Mouse (Mus musculus): ENCODE results near the gene C2cd4b. TPM values are rescaled to one million over a fixed set of nuclear protein-coding genes. Genes with fewer than 3 reads are reported as not detected.

C2cd4b gene
- polyA plus RNA-seq, 1 experiment from 2014 or later, result 3.8 TPM

DNA sequence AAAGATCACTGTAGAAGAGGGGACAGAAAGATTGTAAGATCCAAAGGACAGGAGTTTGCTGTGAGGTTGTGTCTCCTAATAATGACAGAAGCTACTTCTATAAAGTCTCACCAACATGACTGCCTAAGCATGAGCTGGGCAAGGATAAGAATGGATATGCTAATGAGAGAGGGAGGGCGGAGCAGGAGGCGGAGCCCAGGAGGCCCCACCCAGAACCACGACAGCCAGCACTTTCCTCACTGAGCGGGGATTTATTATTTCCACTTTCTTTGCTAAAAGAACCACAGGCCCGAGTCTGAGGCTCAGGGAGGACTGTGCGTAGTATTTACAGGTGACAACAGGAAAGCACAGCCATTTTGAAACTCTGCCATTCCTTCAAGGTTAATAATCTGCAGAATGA, 28.4 kb downstream of the C2cd4b start:
- Histone ChIP-seq H3K4me2 (replicated peaks; ENCODE audit: low read depth) (no peak overlapping the region), H3K36me3 (ENCODE audit: control insufficient read depth, insufficient read depth, low read length) (no peaks in the 10 kb centered on the region), H3K4me3 (ENCODE audit: low read depth, low read length) (no peak overlapping the region), H3K27ac (replicated peaks) (no peak overlapping the region), H3K4me1 (replicated peaks; ENCODE audit: control insufficient read depth, insufficient read depth) (no peaks in the 10 kb centered on the region), H3K9me3 (ENCODE audit: control insufficient read depth, low read length) (no peaks in the 10 kb centered on the region), H3K9ac (ENCODE audit: low read length) (no peak overlapping the region), H3K27me3 (ENCODE audit: control insufficient read depth, insufficient read depth, low read length) (no peaks in the 10 kb centered on the region)
- DNase-seq (ENCODE audit: low spot score) (no peak), ATAC-seq (ENCODE audit: low FRiP score, low TSS enrichment) (no peak)
- TF ChIP-seq EP300 (optimal IDR thresholded peaks at IDR 0.05) (no peak), CTCF (IDR thresholded peaks at IDR 0.05; ENCODE audit: low read depth) (no peak)
- 59% methylated on average over 6 of the region's 6 CpGs for WGBS

DNA sequence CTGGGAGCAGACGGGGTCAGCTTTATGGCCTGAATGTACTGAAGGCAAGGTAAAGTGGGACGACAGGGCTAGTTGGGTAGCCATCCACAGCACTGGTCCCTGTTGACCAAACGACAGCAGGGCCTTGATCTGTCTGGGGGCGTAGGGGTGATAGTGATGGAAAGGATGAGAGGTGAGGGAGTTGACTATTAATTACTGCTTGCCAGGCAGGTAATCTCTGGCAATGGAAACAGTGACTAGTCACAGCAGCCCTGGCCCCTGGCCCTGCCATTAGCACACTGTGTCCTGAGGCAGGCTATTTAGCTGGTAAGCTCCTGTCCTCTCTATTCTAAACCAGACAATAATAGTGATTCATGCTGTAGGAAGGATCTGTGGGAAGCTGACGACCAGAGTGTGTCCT, 33.2 kb downstream of the C2cd4b start:
- ATAC-seq (ENCODE audit: low FRiP score, low TSS enrichment) (no peak), DNase-seq (ENCODE audit: low spot score) (no peak)
- no peak overlapping the region for H3K9ac ChIP-seq (ENCODE audit: low read length)
- no peak overlapping the region for H3K27ac ChIP-seq (replicated peaks)
- H3K27me3 ChIP-seq (ENCODE audit: control insufficient read depth, insufficient read depth, low read length), result no peaks in the 10 kb centered on the region
- TF ChIP-seq CTCF (IDR thresholded peaks at IDR 0.05; ENCODE audit: low read depth), result no peak
- no peak for TF ChIP-seq EP300 (optimal IDR thresholded peaks at IDR 0.05)
- no peaks in the 10 kb centered on the region for H3K36me3 ChIP-seq (ENCODE audit: control insufficient read depth, insufficient read depth, low read length)
- 72% methylated on average over 5 of the region's 5 CpGs for WGBS
- no peak overlapping the region for H3K4me2 ChIP-seq (replicated peaks; ENCODE audit: low read depth)
- H3K9me3 ChIP-seq (ENCODE audit: control insufficient read depth, low read length), result no peaks in the 10 kb centered on the region
- H3K4me3 ChIP-seq (ENCODE audit: low read depth, low read length), result no peak overlapping the region
- no peaks in the 10 kb centered on the region for H3K4me1 ChIP-seq (replicated peaks; ENCODE audit: control insufficient read depth, insufficient read depth)

DNA sequence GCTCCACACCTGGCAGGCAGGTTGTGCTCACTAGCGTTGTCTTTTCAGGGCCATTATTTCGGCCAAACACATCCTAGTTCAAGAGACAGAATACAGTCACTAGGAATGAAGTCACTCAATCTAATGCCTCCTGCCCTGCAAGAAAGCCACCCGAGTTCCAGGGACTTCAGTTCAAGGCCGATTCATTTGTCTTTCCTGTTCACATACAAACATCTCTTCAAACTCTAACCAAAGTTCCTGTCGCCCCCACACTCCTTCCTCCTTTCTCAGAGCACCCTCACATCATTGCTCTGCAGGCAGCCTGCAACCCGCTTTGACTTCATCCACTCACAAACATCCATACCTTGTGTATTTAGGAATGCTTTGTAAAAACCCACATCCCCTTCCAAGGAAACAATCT, 34.3 kb downstream of the C2cd4b start:
- ATAC-seq (ENCODE audit: low FRiP score, low TSS enrichment), result no peak
- Histone ChIP-seq H3K27me3 (ENCODE audit: control insufficient read depth, insufficient read depth, low read length) (no peaks in the 10 kb centered on the region), H3K4me1 (replicated peaks; ENCODE audit: control insufficient read depth, insufficient read depth) (no peaks in the 10 kb centered on the region), H3K36me3 (ENCODE audit: control insufficient read depth, insufficient read depth, low read length) (no peaks in the 10 kb centered on the region), H3K9ac (ENCODE audit: low read length) (no peak overlapping the region), H3K9me3 (ENCODE audit: control insufficient read depth, low read length) (no peaks in the 10 kb centered on the region), H3K27ac (replicated peaks) (no peak overlapping the region), H3K4me2 (replicated peaks; ENCODE audit: low read depth) (no peak overlapping the region), H3K4me3 (ENCODE audit: low read depth, low read length) (no peak overlapping the region)
- no peak for TF ChIP-seq CTCF (IDR thresholded peaks at IDR 0.05; ENCODE audit: low read depth)
- TF ChIP-seq EP300 (optimal IDR thresholded peaks at IDR 0.05), result no peak
- DNase-seq (ENCODE audit: low spot score), result no peak
- 70% methylated on average over 6 of the region's 6 CpGs for WGBS

DNA sequence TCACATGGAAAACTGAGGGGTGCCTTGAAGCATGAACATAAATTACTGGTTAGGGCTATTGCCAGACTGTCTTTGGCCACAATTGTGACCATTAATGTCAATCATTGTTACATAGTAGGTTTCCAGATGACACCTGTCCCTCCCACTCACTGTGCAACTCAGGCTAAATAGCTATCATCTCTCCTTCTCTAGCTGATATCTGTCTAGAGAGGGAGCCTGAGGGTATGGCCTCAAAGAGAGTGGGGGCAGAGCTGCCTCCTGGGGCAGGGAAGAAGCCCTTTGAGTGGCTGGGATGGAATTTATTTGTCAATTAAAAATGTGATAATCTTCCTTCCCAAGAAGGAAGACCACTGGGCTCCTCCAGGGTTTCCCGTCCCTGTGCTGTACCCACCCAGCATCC, 35.0 kb downstream of the C2cd4b start:
- WGBS, result 75% methylated on average over 1 of the region's 1 CpGs
- Histone ChIP-seq H3K9ac (ENCODE audit: low read length) (no peak overlapping the region), H3K4me3 (ENCODE audit: low read depth, low read length) (no peak overlapping the region), H3K27me3 (ENCODE audit: control insufficient read depth, insufficient read depth, low read length) (no peaks in the 10 kb centered on the region), H3K27ac (replicated peaks) (no peak overlapping the region), H3K4me1 (replicated peaks; ENCODE audit: control insufficient read depth, insufficient read depth) (no peaks in the 10 kb centered on the region), H3K9me3 (ENCODE audit: control insufficient read depth, low read length) (no peaks in the 10 kb centered on the region), H3K4me2 (replicated peaks; ENCODE audit: low read depth) (no peak overlapping the region), H3K36me3 (ENCODE audit: control insufficient read depth, insufficient read depth, low read length) (no peaks in the 10 kb centered on the region)
- no peak for DNase-seq (ENCODE audit: low spot score)
- TF ChIP-seq EP300 (optimal IDR thresholded peaks at IDR 0.05), result no peak
- TF ChIP-seq CTCF (IDR thresholded peaks at IDR 0.05; ENCODE audit: low read depth), result no peak
- no peak for ATAC-seq (ENCODE audit: low FRiP score, low TSS enrichment)

DNA sequence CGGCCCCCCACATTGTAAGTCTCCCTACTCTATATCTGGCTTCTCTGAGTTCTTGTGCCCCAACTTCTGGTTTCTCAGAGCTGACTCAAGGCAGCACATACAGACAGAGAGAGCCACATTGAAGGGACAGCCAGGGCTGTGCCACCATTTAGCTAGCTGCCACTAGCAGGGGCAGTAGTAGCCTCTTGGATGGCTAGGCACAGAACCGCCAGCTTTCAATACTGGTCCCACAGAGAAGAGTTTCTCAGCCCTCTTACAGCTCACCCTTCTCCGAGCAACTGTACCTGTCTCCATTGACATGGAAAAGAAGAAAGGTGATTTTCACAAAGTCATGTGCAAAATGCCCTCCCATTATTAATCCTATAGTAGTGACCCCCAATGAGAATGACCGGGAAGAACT, 35.4 kb downstream of the C2cd4b start:
- H3K4me1 ChIP-seq (replicated peaks; ENCODE audit: control insufficient read depth, insufficient read depth), result no peaks in the 10 kb centered on the region
- no peak overlapping the region for H3K9ac ChIP-seq (ENCODE audit: low read length)
- no peak overlapping the region for H3K27ac ChIP-seq (replicated peaks)
- ATAC-seq (ENCODE audit: low FRiP score, low TSS enrichment) (no peak), DNase-seq (ENCODE audit: low spot score) (no peak)
- no peak for TF ChIP-seq EP300 (optimal IDR thresholded peaks at IDR 0.05)
- no peak for TF ChIP-seq CTCF (IDR thresholded peaks at IDR 0.05; ENCODE audit: low read depth)
- no peaks in the 10 kb centered on the region for H3K27me3 ChIP-seq (ENCODE audit: control insufficient read depth, insufficient read depth, low read length)
- no peaks in the 10 kb centered on the region for H3K36me3 ChIP-seq (ENCODE audit: control insufficient read depth, insufficient read depth, low read length)
- WGBS, result 84% methylated on average over 4 of the region's 4 CpGs
- H3K4me2 ChIP-seq (replicated peaks; ENCODE audit: low read depth), result no peak overlapping the region
- no peak overlapping the region for H3K4me3 ChIP-seq (ENCODE audit: low read depth, low read length)
- H3K9me3 ChIP-seq (ENCODE audit: control insufficient read depth, low read length), result no peaks in the 10 kb centered on the region

DNA sequence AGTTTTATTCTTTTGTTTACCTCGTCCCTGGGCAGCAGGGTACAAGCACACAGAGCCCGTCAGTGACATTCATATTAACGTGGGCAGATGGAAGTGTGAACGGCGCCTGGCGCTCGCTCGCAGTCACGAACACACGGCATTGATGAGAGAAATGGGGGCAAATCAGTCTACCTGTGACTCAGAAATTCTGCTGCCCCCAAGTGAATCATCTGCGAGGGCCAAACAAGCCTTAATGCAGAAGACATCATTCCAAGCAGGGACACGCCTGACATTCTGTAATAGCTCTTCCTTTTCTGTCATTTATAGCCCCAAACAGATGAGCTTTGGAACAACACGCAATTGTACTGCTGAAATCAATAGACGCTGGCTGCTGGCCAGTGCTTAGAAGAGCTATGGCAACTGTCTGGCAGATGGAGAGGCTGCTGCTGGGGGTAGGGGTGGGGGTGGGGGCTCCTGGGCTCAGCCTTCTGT, 36.0 kb downstream of the C2cd4b start:
- ATAC-seq (ENCODE audit: low FRiP score, low TSS enrichment) (no peak), DNase-seq (ENCODE audit: low spot score) (no peak)
- H3K27me3 ChIP-seq (ENCODE audit: control insufficient read depth, insufficient read depth, low read length), result no peaks in the 10 kb centered on the region
- H3K9me3 ChIP-seq (ENCODE audit: control insufficient read depth, low read length), result no peaks in the 10 kb centered on the region
- TF ChIP-seq EP300 (optimal IDR thresholded peaks at IDR 0.05), result no peak
- TF ChIP-seq CTCF (IDR thresholded peaks at IDR 0.05; ENCODE audit: low read depth), result no peak
- H3K9ac ChIP-seq (ENCODE audit: low read length), result no peak overlapping the region
- no peak overlapping the region for H3K4me3 ChIP-seq (ENCODE audit: low read depth, low read length)
- H3K36me3 ChIP-seq (ENCODE audit: control insufficient read depth, insufficient read depth, low read length), result no peaks in the 10 kb centered on the region
- H3K4me1 ChIP-seq (replicated peaks; ENCODE audit: control insufficient read depth, insufficient read depth), result no peaks in the 10 kb centered on the region
- 55% methylated on average over 14 of the region's 14 CpGs for WGBS
- H3K4me2 ChIP-seq (replicated peaks; ENCODE audit: low read depth), result no peak overlapping the region
- no peak overlapping the region for H3K27ac ChIP-seq (replicated peaks)
